Mouse (Mus musculus) frontal cortex, postnatal 25 days (tissue): ENCODE data around the gene Zfp853.

Source experiments
- DNase-seq, 2 experiments: peaks; one replicate each; pipeline ENCODE4 v3.0.0; 2022; ENCODE audit warnings: low spot score in 2 of 2

The Zfp853 gene

DNA sequence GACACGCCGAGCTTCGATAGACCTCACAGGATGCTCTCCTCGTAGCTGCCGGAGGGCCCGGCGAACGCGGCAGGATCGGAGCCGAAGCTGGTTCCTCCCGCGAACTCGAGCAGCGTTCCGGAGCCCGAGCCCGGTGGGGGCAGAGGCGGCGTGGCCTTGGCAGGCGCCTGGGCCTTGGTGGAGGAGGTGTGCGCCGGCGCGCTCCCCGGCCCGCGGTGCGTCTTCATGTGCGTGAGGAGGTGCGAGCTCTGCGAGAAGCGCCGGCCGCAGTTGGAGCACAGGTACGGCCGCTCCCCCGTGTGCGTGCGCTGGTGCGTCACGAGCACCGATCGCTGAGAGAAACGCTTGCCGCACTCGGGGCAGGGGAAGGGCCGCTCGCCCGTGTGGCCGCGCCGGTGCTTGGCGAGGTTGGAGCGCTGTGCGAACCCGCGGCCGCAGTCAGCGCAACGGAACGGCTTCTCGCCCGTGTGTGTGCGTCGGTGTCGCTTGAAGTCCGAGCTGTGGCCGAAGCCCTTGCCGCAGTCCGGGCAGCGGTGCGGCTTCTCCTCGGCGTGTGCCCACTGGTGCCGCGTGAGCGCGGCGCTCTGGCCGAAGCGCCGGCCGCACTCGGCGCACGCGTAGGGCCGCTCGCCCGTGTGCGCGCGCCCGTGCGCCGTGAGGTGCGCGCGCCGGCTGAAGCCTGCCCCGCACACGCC is 40.1 kb downstream of the Zfp853 start:
- DNase-seq, result no peak

GRCm38 (mm10) chr5:143252791-143253185 is 40.6 kb downstream of the Zfp853 start:
- no peak for DNase-seq

DNA sequence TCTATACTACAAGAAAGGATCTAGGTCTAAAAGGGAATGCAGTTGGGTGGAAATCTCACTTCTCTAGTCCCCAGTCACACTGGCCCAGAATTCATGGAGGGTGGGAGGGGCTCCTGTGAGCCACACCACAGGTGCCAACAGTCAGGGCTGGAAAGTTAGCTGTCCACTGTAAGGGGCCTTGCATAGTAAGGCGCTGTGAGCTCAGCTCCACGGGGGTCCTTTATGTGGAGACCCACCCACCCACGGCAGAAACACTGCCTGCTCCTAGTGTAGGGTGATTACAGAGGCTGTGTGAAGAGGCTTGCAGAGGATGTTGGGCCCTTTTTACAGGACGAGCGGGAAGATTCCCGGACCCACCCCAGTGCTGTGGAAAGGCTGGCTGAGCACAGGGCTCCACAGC is 41.4 kb downstream of the Zfp853 start:
- DNase-seq, result no peak

- DNase-seq, result no peak
Observed at GRCm38 (mm10) chr5:143244926-143245325, 48.5 kb downstream of the Zfp853 start.
